Mouse (Mus musculus) spleen, embryonic (tissue): Measurements from ENCODE around the gene Sh3kbp1.

Source experiments
- CTCF ChIA-PET: fragments of 350-600 bp; sonication (Branson Sonifier 250); formaldehyde crosslinking; loops from one replicate; lab custom pipeline; 2022; lab: Charles Lee

Sh3kbp1 gene

DNA sequence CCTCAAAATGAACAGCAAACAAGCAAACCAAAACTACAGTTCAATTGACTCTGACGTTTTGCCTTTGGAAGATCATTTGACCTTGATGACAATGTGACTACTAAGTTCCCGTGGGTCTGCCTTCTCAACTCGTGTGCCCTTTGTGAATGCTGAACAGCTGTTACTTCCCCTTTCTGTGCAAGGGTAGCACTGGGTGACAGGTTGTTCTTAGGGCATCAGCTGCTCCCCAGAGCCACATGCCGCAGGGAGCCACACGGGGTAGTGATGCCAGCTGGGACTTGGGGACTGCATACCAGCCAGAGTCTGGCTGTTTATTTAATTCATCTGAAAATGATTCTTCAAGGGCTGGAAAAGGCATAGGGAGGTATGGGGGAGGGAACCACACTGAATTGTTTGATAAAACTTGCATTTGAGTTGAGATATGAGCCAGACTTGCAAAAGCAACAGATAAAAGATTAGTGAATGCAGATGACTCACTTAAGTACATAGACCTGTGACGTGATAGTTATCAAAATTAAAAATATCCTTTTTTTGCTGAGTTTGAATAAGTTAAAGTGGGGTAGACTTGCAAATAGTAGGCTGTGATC lies 108.5 kb downstream of the Sh3kbp1 start:
- CTCF ChIA-PET = no interaction called here

DNA sequence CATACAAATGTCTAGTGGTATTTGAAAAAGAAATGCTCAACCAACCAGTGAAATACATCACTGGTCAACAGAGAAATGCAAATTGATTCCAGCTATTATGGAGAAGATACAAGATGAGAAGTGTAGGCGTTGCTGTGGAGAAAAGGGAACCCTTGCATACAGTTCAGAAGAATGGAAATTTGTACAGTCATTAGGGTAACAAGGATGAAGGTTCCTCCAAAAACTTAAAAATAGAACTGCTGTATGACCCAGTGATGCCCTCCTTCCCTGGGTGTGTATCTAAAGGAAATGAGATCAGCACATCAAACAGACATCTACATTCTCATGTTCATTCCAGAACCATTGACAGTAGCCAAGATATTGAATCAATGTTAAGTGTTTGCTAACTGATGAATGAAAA lies 110.3 kb downstream of the Sh3kbp1 start:
- CTCF ChIA-PET = no interaction called here

DNA sequence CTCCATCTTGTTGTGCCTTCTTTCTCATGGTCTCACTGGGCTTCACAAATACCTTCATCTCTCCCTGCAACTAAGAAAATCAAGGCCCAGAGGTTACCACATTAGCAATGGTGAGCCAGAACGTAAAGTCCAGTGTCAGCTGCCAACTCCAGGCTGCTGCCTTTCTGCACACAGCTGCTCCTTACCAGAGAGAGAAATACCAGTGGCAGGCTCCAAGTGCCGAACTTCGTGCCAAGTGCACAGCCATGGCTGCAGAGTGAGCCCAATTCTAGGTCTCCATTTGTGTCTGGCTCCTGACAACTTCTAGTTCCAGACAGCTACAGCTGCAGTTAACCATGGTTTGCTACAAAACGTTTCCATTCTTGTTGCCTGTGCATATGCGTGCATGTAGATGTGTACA lies 117.0 kb downstream of the Sh3kbp1 start:
- CTCF ChIA-PET = no interaction called here

DNA sequence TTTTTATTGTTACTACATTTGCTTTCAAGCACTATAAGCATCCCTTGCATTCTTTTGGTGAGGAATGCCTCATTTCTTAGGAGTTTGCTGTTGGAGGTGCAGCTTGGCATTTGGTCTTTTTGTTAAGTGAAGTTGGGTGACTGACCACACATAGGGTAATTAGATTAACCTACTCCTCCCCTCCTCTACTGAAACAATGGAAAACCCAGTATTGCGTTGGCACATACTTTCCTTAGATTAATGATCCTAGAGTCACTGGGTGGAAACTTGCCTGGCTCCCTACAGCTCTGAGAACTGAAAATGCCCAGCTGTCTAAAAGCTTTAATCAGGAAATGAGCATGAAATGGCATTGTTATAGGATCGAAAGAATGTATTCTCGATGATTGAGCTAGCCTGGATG lies 117.5 kb downstream of the Sh3kbp1 start:
- CTCF ChIA-PET = no interaction called here

DNA sequence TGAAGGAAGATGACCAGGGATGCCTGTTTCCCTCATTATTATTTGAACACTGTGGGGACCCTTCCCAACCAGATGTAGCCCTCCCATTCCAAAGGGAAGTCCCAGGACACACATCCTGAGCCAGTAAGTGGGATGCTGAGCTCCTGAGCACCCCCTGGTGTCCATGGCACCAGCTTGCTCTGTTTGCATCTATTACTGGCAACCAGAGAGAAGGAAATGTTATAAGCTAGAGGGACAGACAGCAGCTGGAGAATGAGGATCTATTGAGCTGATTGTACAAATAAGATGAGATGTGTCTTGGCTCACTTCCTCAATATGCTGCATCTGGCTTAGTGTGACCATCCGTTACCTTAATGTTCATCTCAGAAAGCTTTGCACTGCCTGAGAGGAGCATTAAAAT lies 124.8 kb downstream of the Sh3kbp1 start:
- CTCF ChIA-PET = interaction anchor here (0.6 kb wide), 1 partner anchor 21 kb away, joined by 3 read pairs; no protein-coding TSS in a partner anchor

DNA sequence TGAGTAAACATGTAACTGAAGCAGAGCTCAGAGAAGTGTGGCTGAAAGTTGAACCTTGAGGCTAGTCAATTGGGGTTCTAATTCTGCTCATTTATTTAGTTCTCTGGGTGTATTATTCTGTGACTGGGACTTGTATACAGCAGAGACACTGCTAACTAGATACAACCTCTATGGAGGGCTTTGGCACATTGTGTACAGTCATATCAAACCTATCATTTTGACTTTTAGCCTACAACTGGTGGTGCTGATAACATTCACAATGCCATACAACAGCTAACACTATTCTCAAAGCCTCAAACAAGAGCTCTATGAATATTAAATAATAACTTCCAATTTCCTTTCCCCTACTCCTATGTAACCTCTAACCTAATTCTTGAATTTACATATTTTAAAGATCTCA lies 129.2 kb downstream of the Sh3kbp1 start:
- CTCF ChIA-PET = interaction anchor here (0.6 kb wide), 1 partner anchor 23 kb away, joined by 3 read pairs; no protein-coding TSS in a partner anchor

DNA sequence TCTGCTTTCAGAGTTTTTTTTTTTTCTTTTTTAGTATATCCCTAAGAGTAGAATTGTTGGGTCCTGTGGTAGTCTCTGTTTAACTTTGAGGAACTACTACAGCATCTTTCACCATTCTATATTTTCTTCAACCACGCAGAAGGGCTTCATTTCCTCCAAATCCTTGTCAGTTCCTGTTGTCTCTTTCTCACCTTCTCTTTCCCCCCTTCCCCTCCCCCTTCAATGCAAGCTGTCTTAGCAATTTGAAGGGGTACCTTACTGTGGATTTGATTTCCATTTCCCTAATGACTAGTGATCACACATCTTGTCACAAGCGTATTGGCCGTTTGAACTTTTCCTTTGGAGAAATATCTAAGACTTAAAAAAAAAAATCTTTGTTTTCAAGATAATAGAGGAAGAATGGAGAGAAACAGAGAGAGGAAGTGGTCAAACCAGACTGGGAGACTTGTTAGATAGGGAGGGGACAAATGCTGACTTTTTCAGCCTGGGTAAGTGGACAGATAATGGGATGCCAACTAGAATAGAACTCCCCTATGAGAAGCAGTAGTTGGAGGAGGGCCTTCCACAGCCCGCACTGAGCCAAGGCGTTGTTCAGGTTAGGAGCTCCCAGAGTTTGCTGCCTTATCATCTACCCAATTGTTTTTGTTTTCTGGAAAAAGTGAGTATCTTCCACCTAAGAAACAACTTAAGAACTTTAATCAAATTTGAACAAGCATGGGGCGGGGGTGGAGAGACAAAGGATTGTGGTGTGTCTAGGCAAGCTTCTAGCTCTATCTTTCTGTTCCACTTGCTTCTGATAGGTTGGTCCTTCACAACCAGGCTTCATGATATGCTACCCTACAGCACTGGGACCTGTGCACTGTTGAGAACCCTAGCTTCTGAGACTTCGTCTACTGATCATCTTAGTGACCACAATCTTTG lies 130.1 kb downstream of the Sh3kbp1 start:
- CTCF ChIA-PET = interaction anchor here (0.6 kb wide), 1 partner anchor 45 kb away, joined by 3 read pairs; no protein-coding TSS in a partner anchor

DNA sequence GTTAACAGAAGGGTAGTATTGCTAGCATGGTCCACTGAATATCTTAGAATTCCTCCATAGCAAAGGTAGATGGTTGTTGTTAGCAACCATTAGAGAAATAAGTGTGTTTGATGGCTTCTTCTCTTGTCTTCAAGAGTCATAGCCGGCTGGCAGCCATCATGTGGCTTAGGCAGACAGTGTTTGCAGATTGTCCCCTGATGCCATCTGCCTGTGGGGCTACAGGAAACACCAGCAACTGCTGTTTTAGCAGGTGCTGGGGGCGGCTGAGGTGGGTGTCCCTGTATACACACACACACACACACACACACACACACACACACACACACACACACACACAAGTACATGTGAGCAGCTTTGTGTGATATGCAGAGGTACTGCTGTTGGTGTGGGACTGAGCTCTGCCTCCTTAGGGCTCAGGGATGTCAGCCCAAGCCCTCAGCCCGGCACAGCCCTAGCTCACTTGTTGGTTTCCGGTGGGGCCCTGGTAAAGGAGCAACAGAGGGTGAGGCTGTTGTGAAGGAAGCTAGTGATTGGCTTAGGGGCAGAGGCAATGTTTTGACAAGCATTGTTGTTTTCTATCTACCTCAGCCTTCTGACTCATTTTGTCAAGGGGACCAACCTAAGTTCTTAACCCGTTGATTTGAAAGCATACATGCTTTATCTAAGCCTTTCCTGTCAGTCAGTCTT lies 130.9 kb downstream of the Sh3kbp1 start:
- CTCF ChIA-PET = no interaction called here

DNA sequence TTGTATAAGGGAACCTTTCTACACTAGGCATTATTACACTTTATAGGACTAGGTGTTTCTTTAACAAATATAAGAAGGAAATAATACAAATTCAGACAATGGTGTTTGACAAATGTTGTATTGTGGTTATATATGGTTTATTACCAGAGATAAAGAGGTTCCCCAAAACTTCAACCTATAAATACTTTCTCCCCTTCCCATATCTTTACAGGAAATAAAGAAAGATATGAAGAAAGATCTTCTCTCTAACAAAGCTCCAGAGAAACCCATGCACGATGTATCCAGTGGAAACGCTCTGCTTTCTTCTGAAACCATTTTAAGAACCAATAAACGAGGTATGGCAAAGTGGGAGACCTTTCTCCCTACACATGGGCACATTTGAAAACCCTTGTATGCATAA lies 136.7 kb downstream of the Sh3kbp1 start:
- CTCF ChIA-PET = no interaction called here

DNA sequence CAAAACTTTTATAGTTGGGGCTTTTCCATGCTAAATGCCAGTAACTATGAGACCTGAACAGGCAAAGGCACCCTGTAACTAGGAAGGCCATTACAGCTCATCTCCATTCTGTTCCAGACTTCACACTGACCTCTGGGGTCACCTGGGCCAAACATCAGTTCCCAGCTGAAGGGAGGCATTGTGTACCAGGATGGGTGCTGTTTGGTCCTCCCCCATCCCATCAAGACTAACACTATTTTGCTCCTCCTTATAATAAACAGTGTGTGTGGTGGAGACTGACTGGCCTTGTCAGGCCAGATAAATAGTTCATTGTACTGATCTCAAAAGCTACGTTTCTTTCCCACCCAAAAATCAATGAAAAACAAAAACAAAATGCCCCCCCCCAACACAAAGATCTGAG lies 138.8 kb downstream of the Sh3kbp1 start:
- CTCF ChIA-PET = no interaction called here

DNA sequence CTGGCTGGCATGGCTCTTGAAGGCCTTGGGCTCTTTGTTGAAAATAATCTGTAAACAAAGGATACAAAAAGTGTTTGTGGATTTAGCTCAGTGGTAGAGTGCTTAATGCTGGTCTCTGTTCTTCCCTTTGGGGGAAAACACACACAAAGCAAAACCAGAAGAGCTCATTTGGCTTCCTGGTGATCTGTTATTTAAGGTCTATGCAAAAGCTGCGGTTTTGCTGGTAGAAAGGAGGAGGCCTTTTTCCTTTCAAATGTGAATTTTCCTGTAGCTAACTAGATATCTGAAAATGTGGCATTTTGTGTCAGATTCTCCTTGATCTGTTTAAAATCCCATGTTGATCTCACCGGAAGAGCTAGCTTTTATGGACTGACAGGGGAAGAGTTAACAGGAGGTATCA lies 141.9 kb downstream of the Sh3kbp1 start:
- CTCF ChIA-PET = no interaction called here

DNA sequence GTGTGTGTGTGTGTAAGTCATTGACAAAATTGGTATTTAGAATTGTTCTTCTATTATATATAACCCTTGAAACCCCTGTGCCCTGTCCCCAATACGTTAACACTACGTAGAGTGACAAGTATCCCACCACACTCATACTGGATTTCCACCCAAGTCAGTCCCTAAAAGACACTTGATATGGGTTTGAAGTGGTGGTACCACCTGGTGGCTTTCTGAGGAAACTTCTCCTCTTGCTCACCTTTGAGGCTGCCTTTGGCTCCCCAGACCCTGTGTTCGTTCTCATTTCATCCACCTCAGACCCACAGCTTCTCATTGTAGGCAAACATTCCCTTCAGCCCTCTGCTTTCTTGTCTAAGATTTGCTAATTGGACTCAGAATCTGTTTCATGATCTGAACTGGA lies 142.7 kb downstream of the Sh3kbp1 start:
- CTCF ChIA-PET = interaction anchor here (0.7 kb wide), 1 partner anchor 82 kb away, joined by 3 read pairs; no protein-coding TSS in a partner anchor

DNA sequence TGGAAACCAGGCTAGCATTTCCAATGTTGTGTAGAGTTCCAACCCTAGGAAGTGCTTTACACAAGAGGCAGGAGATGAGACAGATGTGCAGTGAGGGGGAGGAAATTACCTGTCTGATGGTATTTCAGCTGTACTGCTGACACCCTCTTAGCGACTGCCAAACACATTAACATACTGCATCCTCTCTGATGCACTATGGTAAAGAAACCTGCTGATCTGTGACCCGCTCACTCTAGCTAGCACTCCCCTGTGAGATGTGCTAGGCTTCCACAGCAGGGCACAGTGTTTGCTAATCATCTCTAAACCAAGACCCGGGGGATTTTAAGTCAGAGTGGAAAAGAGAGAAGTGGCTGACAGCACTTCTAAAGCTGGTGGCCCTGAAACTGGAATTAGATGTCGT lies 145.1 kb downstream of the Sh3kbp1 start:
- CTCF ChIA-PET = no interaction called here

DNA sequence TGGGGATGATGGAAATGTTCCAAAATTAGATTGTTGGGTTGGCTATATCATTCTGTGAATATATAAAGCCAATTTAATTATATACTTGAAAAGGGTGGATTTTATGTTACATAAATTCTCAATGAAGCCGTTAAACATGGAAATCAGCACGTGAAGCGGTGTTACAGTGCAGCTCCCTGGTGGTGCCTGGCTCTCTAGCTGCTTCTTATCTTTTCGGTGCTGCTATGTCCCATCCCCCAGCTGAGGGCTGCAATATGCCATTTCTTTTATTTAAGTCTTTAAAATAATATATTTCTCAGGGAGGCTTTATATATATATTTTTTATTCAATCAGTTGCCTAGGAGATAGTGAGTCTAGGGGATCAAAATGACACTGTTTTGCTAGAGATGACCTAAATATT lies 148.0 kb downstream of the Sh3kbp1 start:
- CTCF ChIA-PET = no interaction called here

DNA sequence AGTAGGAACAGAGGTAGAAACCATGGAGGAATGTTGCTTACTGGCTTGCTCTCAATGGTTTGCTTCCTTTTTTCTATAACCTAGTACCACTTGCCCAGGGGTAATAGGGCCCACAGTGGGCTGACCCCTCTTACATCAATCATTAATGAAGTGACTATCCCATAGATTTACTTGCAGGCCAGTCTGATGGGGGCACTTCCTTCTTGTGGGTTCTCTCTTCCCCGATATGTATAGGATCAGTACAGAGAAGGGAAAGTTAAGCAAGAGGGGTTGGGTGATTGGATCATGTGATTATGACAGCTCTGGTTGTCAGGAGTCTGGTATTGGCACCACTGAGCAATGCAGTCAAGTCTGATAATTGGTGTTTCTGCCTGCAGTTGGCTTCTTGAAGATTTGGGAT lies 151.7 kb downstream of the Sh3kbp1 start:
- CTCF ChIA-PET = no interaction called here

DNA sequence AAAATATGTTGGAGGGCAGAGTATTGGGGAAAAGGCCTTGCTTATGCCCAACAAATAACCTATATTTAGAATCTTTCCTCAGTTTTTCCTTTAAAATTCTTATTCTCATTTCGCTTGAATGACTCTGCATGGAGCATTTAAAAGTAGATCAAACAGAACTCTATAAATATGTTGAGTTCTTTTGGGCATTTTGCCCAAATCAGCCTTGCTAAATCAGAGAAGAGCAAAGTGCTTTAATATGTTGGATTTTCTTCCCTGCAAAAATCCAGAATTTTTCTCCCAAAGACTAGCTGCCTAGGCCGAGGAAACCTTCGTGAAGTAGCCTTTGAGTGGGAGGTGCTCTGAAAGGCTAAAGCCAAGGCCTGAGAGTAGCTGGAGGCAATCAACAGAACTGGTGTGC lies 163.4 kb downstream of the Sh3kbp1 start:
- CTCF ChIA-PET = no interaction called here

DNA sequence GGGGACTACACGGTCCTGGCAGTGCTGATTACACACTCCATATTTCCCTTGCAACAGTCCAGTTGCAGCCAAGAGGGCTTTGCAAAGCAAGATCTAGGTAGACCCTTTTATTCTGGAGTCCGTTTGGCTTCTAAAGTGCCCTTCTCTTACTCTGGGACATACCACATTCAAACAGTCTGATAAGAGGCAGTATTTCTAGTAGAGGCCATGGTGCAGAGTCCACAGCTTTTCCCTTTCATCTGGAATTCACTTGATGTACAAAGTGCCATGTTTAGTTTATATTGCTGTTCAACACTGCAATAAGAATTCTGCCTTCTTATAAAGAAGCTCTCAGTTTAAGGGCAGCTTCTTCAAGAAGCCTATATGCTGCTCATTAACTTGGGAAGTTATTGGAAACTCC lies 168.5 kb downstream of the Sh3kbp1 start:
- CTCF ChIA-PET = no interaction called here

DNA sequence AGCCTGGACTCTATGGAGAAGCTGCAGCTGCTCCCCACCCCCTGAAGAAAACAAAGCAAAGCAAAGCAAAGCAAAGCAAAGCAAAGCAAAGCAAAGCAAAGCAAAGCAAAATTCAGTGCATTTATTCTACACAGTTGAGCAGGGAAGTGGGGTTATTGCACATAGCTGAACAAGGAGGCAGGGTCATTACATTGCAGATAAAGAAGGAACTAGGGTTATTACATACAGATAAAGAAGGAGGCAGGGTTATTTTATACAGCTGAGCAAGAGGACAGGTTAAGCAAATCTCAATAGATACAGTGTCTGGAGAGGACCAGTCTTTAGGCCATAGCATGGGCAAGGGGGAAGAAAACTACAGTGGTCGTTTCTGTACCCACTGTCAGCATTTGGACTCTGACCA lies 177.3 kb downstream of the Sh3kbp1 start:
- CTCF ChIA-PET = no interaction called here

DNA sequence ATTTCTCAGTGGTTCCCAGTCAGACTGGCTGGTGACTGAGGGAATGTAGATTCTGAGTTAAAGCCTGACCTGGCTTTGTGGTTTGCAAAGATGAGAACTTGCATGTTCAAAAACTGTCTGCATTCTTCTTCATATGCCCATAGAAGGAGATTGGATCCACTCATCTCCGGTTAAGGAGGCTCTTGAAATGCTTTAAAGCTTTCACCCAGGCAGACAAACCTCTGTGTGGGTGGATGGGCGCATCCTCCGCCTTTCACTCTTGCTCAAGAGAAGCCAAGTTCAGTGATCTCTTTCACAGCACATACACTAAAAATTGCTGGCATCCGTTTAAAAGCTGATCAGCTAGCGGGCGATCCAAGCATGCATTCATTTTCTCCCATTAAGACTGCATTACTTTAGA lies 182.4 kb downstream of the Sh3kbp1 start:
- CTCF ChIA-PET = no interaction called here

DNA sequence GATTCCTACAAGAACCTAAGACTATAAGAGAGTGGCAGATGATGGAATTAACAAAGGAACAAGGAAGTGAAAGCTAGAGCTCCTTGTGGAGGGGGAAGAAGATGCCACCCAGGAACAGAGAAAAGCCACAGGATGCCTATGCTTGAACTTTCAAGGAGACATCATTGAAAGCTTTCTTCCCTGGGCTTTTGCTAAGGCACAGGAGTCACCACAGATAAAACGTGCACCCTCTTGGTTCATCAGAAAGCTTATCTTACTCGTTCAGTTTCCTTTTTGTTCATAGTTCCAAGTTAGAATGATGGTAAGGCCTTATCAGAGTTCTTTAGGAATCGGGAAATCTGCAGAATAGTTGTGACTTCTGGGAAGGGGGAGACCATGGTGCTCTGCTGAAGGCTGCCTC lies 183.4 kb downstream of the Sh3kbp1 start:
- CTCF ChIA-PET = no interaction called here

DNA sequence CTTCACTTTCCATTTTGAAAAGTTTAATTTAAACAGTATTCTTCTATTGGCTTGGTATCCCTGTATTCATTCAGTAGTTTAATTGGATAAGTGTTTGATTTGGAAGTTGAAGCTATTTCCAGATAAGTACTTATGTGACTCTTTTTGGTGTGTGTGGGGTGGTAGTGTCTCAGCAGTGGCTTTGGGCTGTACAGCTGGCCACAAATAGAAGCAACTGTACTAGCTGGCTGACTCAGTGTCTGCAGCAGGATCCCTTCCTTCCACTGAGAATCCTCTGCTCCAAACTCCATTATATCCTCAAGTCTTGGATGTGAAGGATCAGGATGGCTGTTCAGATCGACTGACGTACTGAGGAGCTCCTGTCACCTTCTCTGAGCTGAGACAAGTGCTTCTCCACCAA lies 190.4 kb downstream of the Sh3kbp1 start:
- CTCF ChIA-PET = no interaction called here

DNA sequence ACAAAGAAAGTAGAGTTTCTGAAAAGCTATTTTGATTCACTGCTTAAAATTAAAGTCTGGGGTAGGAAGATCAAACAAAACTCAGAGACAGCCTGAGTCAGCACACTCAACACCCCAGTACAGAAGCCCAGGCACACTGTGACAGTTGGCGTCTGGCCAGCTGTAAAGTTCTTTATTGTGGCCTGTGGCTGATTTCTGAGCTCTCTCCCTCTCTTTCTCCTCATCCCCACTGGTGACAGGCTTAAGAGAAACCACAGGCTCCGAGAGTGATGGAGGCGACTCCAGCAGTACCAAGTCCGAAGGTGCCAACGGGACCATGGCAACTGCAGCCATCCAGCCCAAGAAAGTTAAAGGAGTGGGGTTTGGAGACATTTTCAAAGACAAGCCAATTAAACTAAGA lies 201.1 kb downstream of the Sh3kbp1 start:
- CTCF ChIA-PET = no interaction called here
